Mouse (Mus musculus) c-Kit-positive CD71-positive TER-119-positive erythroid progenitor cells, embryonic 14.5 days (primary cell): ENCODE data around the gene Fam171a2.

Experiments used
- DNase-seq: peaks from one replicate; pipeline ENCODE4 v3.0.0-alpha.2; 2013; ENCODE audit warnings: low spot score

Gene Fam171a2

GRCm38 (mm10) chr11:102409795-102410330 is 37.6 kb downstream of the Fam171a2 start:
- DNase-seq = no peak

- no peak for DNase-seq
These were observed 38.3 kb downstream of the Fam171a2 start for GRCm38 (mm10) chr11:102408888-102409794.

GRCm38 (mm10) chr11:102408344-102408876 is 39.1 kb downstream of the Fam171a2 start:
- peak; percentile 99 for DNase-seq

- peak; percentile 64 for DNase-seq
These were observed 39.7 kb downstream of the Fam171a2 start, which contains the start of gene Slc25a39 for GRCm38 (mm10) chr11:102407834-102408215. Slc25a39 (minus strand) TSS chr11:102407946.

GRCm38 (mm10) chr11:102406900-102407833 is 40.3 kb downstream of the Fam171a2 start:
- DNase-seq = peak; percentile 85

- DNase-seq = no peak
These were observed 41.1 kb downstream of the Fam171a2 start for GRCm38 (mm10) chr11:102406401-102406800.

- no peak for DNase-seq
These were observed 41.8 kb downstream of the Fam171a2 start for GRCm38 (mm10) chr11:102405544-102406285.

GRCm38 (mm10) chr11:102404161-102405010 is 43.1 kb downstream of the Fam171a2 start:
- no peak for DNase-seq

GRCm38 (mm10) chr11:102403657-102404056 is 43.8 kb downstream of the Fam171a2 start:
- DNase-seq = no peak

- no peak for DNase-seq
These were observed 45.5 kb downstream of the Fam171a2 start for GRCm38 (mm10) chr11:102401898-102402500.

- no peak for DNase-seq
These were observed 46.9 kb downstream of the Fam171a2 start for GRCm38 (mm10) chr11:102400513-102401084.

- DNase-seq = no peak
These were observed 47.8 kb downstream of the Fam171a2 start for GRCm38 (mm10) chr11:102399610-102400072.

- DNase-seq = no peak
These were observed 48.4 kb downstream of the Fam171a2 start for GRCm38 (mm10) chr11:102399107-102399506.

GRCm38 (mm10) chr11:102398007-102398825 is 49.3 kb downstream of the Fam171a2 start:
- no peak for DNase-seq

- no peak for DNase-seq
These were observed 50.8 kb downstream of the Fam171a2 start for GRCm38 (mm10) chr11:102396671-102397141.

- no peak for DNase-seq
These were observed 51.2 kb downstream of the Fam171a2 start for GRCm38 (mm10) chr11:102396263-102396662.

GRCm38 (mm10) chr11:102395250-102395649 is 52.2 kb downstream of the Fam171a2 start:
- DNase-seq = no peak

- no peak for DNase-seq
These were observed 52.9 kb downstream of the Fam171a2 start for GRCm38 (mm10) chr11:102394421-102395124.
